Mouse (Mus musculus) ES-E14 (cell line): ENCODE results near the gene Nt5m. TPM values are rescaled to one million over a fixed set of nuclear protein-coding genes. Genes with fewer than 3 reads are reported as not detected.

Source experiments
- DNase-seq: peaks from one replicate; pipeline ENCODE4 v3.0.0-alpha.2; 2013; ENCODE audit warnings: low read depth, low spot score
- H3K27ac ChIP-seq: 2 replicates; pipeline ENCODE4 v1.5.1; 2012; ENCODE audit warnings: low read depth, mild to moderate bottlenecking, low read length, moderate library complexity, mixed read lengths; ENCODE audit not compliant: poor library complexity, insufficient read depth, severe bottlenecking
- H3K36me3 ChIP-seq: 2 replicates; pipeline ENCODE4 v1.6.1; 2012; ENCODE audit warnings: mild to moderate bottlenecking, low read length, moderate library complexity, mixed read lengths; ENCODE audit not compliant: control insufficient read depth, poor library complexity, insufficient read depth, severe bottlenecking
- H3K4me1 ChIP-seq, 2 experiments: fragments of 150-350 bp in 1 of 2; sonication (generic) in 1 of 2; 2 replicates each; pipeline ENCODE4 v1.6.1; 2012; ENCODE audit warnings: low read length in 2 of 2, mild to moderate bottlenecking in 1 of 2, mixed read lengths in 1 of 2; ENCODE audit not compliant: control insufficient read depth in 2 of 2, insufficient read depth in 2 of 2, poor library complexity in 1 of 2
- H3K4me3 ChIP-seq, 2 experiments: fragments of 150-350 bp in 1 of 2; sonication (generic) in 1 of 2; 2 replicates each; pipeline ENCODE4 v1.5.1; 2012; ENCODE audit warnings: low read length in 2 of 2, low read depth in 1 of 2, mild to moderate bottlenecking in 1 of 2, mixed read lengths in 1 of 2; ENCODE audit not compliant: insufficient read depth in 1 of 2, poor library complexity in 1 of 2, severe bottlenecking in 1 of 2
- H3K9ac ChIP-seq: 2 replicates; pipeline ENCODE4 v1.6.1; 2012; ENCODE audit warnings: low read depth, mild to moderate bottlenecking, low read length, mixed read lengths; ENCODE audit not compliant: poor library complexity, insufficient read depth, severe bottlenecking
- H3K9me3 ChIP-seq: fragments of 150-350 bp; sonication (generic); 2 replicates; pipeline ENCODE4 v1.6.1; 2012; ENCODE audit warnings: low read depth, mild to moderate bottlenecking, low read length; ENCODE audit not compliant: control insufficient read depth, insufficient read depth
- CHD2 ChIP-seq: IDR thresholded peaks from 2 replicates; pipeline ENCODE4 v1.6.1; 2014; ENCODE audit warnings: mild to moderate bottlenecking, low read depth, low read length, inconsistent platforms
- HCFC1 ChIP-seq: IDR thresholded peaks from 2 replicates; pipeline ENCODE4 v1.6.1; 2012; ENCODE audit warnings: low read length, inconsistent platforms, borderline replicate concordance; ENCODE audit not compliant: insufficient read depth
- MAFK ChIP-seq: IDR thresholded peaks from 2 replicates; pipeline ENCODE4 v1.6.1; 2014; ENCODE audit warnings: mild to moderate bottlenecking, low read depth, low read length, inconsistent platforms; ENCODE audit not compliant: insufficient read depth
- ZC3H11A ChIP-seq: IDR thresholded peaks from 2 replicates; pipeline ENCODE4 v1.6.1; 2012; ENCODE audit warnings: low read depth, mild to moderate bottlenecking, inconsistent platforms, low read length, borderline replicate concordance
- ZNF384 ChIP-seq: IDR thresholded peaks from 2 replicates; pipeline ENCODE4 v1.6.1; 2012; ENCODE audit warnings: low read depth, low read length, inconsistent platforms
- in situ Hi-C, 2 experiments: fragments of 600-800 bp; cut with MboI; formaldehyde crosslinking; loops; one replicate each; pipeline ENCODE4 v1.15.1; 2025; ENCODE audit warnings: low sequenced_read_pairs in 2 of 2, inconsistent platforms in 1 of 2; ENCODE audit not compliant: unreplicated experiment in 2 of 2
- total RNA-seq: library from RNA; depleted of rRNA; stranded (reverse); fragments of 300-350 nt; gene quantifications from 2 replicates; pipeline ENCODE4 v1.2.3, GENCODE M21; 2012

Gene Nt5m
- total RNA-seq, 1 experiment = 7.8 TPM

DNA sequence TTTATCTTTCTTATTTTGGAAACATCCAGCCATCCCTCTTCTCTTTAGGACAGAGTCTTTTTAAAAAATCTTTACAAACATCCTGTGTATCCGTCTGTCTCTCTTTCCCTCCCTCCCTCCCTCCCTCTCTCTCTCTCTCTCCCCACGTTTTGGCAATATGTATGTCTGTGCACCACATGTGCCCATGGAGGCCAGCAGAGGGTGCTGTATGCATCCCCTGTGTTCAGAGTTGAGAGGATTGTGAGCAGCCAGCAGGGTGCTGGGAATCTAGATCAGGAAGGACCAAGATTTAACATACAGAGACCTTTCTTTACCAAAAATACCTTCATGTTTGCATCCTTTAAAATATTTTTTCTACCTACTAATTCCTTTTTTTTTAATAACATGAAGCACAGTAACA, 7.9 kb downstream of the Nt5m start:
- DNase-seq = peak; percentile 81
- Histone ChIP-seq H3K9me3 (no peaks in the 10 kb centered on the region), H3K9ac (no peak overlapping the region), H3K4me3 (peak overlapping the region in 1 of 2 experiments; percentile 75; a peak in 2 of 4 replicates), H3K27ac (no peak overlapping the region), H3K4me1 (no peaks in the 10 kb centered on the region; a peak in 1 of 4 replicates), H3K36me3 (no peaks in the 10 kb centered on the region)
- in situ Hi-C loops = no loop called here
- TF ChIP-seq CHD2 (no peak), MAFK (no peak), HCFC1 (no peak), ZNF384 (no peak), ZC3H11A (no peak)

DNA sequence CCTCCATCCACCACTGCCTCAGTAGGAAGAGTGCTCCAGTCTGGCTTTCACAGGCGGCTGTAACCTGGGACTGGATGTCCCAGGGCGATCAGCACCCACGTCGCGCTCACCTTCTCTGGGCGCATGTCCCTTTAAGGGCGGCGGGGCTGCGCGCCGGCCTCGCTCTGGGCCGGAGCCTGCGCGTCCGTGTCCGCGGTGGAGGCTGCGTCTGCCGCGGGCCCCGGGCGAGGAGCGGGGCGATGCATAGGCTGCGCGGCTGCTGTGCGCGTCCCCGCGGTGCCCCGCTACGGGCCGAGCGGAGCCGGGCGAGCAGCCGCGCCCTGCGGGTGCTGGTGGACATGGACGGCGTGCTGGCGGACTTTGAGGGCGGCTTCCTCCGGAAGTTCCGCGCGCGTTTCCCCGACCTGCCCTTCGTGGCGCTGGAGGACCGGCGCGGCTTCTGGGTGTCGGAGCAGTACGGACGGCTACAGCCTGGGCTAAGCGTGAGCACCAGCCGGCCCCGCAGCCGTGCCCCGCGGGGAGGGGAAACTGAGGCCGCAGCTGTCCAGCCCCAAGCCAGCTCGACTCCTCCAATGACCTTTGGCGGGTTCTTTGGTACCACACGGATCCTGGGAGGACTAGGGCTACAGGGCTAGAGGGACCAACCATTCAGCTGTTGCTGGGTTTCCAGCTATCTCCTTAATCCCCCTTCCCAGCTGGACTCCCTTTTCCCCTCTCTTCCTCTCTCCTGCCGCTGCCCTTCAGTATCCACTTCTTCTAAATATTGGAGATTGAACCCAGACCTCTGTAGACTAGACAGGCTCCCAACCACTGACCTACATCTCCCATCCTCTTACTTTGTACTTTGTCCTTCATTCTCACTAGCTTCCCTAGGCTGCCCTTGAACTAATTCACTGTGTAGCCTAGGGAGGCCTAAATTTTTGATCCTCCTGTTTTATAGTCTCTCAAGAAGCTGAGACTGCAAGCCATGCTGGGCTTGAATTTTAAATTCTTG, 8.9 kb downstream of the Nt5m start:
- peak overlapping the region; percentile 32 for H3K9ac ChIP-seq
- no peaks in the 10 kb centered on the region; a peak in 1 of 4 replicates for H3K4me1 ChIP-seq
- peak overlapping the region; percentile 75 to 76 for H3K4me3 ChIP-seq
- no peaks in the 10 kb centered on the region for H3K9me3 ChIP-seq
- H3K27ac ChIP-seq = no peak overlapping the region
- DNase-seq = no peak
- H3K36me3 ChIP-seq = no peaks in the 10 kb centered on the region
- TF ChIP-seq HCFC1 = no peak
- no peak for TF ChIP-seq ZC3H11A
- TF ChIP-seq CHD2 = no peak
- TF ChIP-seq ZNF384 = no peak
- in situ Hi-C loops = no loop called here

DNA sequence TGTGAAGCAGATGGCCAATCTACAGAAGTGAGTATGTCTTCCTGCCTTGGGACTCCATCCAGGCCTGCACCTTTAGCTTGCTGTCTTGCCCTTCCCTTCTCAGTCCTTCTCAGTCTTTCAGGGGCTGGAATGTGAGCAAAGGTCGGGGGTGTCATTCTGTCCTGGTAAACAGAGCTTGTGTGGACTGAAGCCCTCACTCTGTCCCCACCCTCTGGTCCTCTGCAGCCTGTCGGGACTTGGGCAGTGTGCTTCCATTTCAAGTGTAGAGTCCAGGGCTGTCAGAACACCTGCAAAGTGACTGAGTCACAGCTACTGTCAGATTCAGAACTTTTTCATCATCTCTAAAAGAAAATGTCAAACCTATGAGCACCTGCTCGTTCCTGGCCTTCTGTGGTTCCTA, 13.6 kb downstream of the Nt5m start:
- TF ChIP-seq MAFK = no peak
- TF ChIP-seq HCFC1 = no peak
- no peak for TF ChIP-seq CHD2
- no peak for TF ChIP-seq ZNF384
- TF ChIP-seq ZC3H11A = no peak
- Histone ChIP-seq H3K9me3 (no peaks in the 10 kb centered on the region), H3K36me3 (no peaks in the 10 kb centered on the region; the same call in 1 of the 2 replicates), H3K4me1 (no peaks in the 10 kb centered on the region), H3K27ac (no peak overlapping the region), H3K9ac (no peak overlapping the region), H3K4me3 (no peak overlapping the region)
- DNase-seq = no peak
- in situ Hi-C loops = no loop called here

DNA sequence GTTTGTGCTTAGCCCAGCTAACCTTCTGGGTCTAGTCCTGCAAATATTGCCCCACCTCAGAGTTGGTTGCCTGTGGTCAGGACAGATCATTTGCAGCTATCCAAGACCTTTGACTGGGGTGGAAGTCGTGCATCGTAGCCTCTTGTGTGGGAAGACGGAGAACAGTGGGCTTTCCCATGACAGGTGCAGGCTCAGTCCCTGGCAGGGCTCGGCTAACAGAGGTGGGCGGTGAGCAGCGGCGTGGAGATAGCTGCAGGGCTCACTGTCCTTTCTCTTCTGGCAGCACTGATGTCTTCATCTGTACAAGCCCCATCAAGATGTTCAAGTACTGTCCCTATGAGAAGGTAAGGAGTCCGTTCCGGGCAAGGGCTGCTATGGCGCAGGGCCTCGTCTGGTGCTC, 21.2 kb downstream of the Nt5m start:
- TF ChIP-seq CHD2 (no peak), ZNF384 (no peak), ZC3H11A (no peak), HCFC1 (no peak), MAFK (no peak)

More for the DNA sequence above, 21.2 kb downstream of the Nt5m start:
- in situ Hi-C loops = no loop called here
- Histone ChIP-seq H3K27ac (no peak overlapping the region), H3K4me1 (peaks cover 2 to 11% of the 10 kb centered on the region in 2 experiments; a peak in 3 of 4 replicates), H3K9ac (no peak overlapping the region), H3K4me3 (no peak overlapping the region), H3K36me3 (no peaks in the 10 kb centered on the region), H3K9me3 (no peaks in the 10 kb centered on the region)
- no peak for DNase-seq
